Mouse (Mus musculus) splenic B cell, adult 2 months (primary cell): ENCODE data around the gene Rpl10a.

Experiments
- DNase-seq: peaks from one replicate; pipeline ENCODE4 v3.0.0-alpha.2; 2011; ENCODE audit warnings: low read depth, low spot score
- H3K27me3 ChIP-seq: 2 replicates; pipeline ENCODE4 v1.6.1; 2012; ENCODE audit warnings: mild to moderate bottlenecking, low read length, moderate library complexity, mixed read lengths; ENCODE audit not compliant: control insufficient read depth, poor library complexity, insufficient read depth, severe bottlenecking
- H3K36me3 ChIP-seq: 2 replicates; pipeline ENCODE4 v1.6.1; 2012; ENCODE audit warnings: mild to moderate bottlenecking, low read length, moderate library complexity, mixed read lengths; ENCODE audit not compliant: control insufficient read depth, poor library complexity, insufficient read depth, severe bottlenecking

Gene Rpl10a

DNA sequence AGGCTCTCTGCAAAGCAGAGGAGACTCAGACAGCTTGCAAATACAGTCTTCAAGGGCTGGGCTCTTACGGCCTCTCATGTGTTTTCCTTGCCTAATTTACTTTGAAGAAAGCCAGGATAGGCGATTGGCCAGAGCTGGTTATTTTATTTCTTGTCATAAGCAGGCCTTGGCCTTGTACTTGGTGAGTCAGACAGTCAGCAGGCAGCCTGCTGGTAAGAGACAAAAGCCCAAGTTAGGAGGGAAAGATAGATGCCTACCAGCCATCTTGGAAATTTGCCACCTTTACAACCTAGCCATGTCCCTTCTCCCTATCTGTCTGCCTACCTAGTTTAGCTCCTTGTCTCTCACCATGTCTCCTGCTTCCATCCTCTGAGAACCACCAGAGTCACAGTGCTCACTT is 43.0 kb downstream of the Rpl10a start:
- no peaks in the 10 kb centered on the region for H3K36me3 ChIP-seq
- no peak for DNase-seq
- H3K27me3 ChIP-seq: no peaks in the 10 kb centered on the region; the same call in 1 of the 2 replicates

GRCm38 (mm10) chr17:28371941-28372340 is 43.7 kb downstream of the Rpl10a start:
- no peak for DNase-seq
- no peaks in the 10 kb centered on the region; the same call in 1 of the 2 replicates for H3K27me3 ChIP-seq
- no peaks in the 10 kb centered on the region for H3K36me3 ChIP-seq

GRCm38 (mm10) chr17:28373821-28374220 is 45.5 kb downstream of the Rpl10a start:
- Histone ChIP-seq H3K36me3 (no peaks in the 10 kb centered on the region), H3K27me3 (no peaks in the 10 kb centered on the region)
- DNase-seq: peak; percentile 71

- no peaks in the 10 kb centered on the region for H3K36me3 ChIP-seq
- DNase-seq: no peak
- no peaks in the 10 kb centered on the region for H3K27me3 ChIP-seq
These were observed 46.2 kb downstream of the Rpl10a start for GRCm38 (mm10) chr17:28374494-28374893.

GRCm38 (mm10) chr17:28375592-28376061 is 47.4 kb downstream of the Rpl10a start:
- no peaks in the 10 kb centered on the region for H3K36me3 ChIP-seq
- peak; percentile 15 for DNase-seq
- no peaks in the 10 kb centered on the region for H3K27me3 ChIP-seq

- Histone ChIP-seq H3K36me3 (no peaks in the 10 kb centered on the region), H3K27me3 (no peaks in the 10 kb centered on the region)
- DNase-seq: no peak
These were observed 52.0 kb downstream of the Rpl10a start for GRCm38 (mm10) chr17:28380255-28380654.
